7 mouse cellular contexts compared by ENCODE assay signal in the genomic region with DNA sequence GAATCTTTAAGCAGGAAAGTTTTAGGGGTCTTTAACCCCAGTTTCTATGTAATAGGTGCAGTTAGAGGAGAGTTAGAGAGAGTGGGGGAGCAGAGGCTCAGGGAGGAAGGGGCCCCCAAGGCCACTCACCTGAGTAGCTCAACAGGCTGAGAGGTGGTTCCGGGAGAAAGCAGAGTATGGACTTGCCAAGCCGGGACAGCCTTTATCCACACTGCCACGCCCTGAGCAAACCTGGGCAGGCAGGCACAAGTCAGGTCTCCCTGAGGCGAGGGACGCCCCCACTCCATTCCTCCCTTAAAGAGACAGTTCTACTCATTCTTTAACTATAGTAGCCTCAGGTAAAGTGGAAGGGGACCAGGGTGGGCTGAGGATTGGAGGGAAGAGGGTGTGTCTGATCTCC. TPM values are rescaled to one million over a fixed set of nuclear protein-coding genes. Genes with fewer than 3 reads are reported as not detected.
A peak's percentile ranks its signal among the peaks of the same experiment; 100 is the strongest.
DNase-seq lines count a peak whose midpoint lies in the region; ATAC-seq and TF ChIP-seq lines count a peak whose summit lies in the region.

A gene (minus strand): TSS at position 213 of the 400 bp plus-strand sequence.

- no peak for TF ChIP-seq EP300 in stomach, postnatal 0 days (optimal IDR thresholded peaks at IDR 0.05)

- no peak for TF ChIP-seq CTCF in lung, adult 2 months (IDR thresholded peaks at IDR 0.05; ENCODE audit: insufficient read depth, low read length)
- TF ChIP-seq CTCF in stomach, postnatal 0 days (IDR thresholded peaks at IDR 0.05; ENCODE audit: low read depth) = no peak

- H3K4me2 ChIP-seq in embryonic facial prominence, embryonic 15.5 days (replicated peaks) = peak within 1 kb of the TSS; percentile 35
- H3K4me2 ChIP-seq in stomach, postnatal 0 days (replicated peaks; ENCODE audit: low read depth) = peak within 1 kb of the TSS; percentile 59

- no peak for DNase-seq in lung, adult 2 months
- DNase-seq in lung, postnatal 25 days (ENCODE audit: low spot score) = no peak
- no peak for DNase-seq in limb, embryonic 10.5 days (ENCODE audit: low spot score)
- peak; percentile 86 for DNase-seq in stomach, postnatal 0 days (ENCODE audit: low spot score)
- DNase-seq in adipocyte (ENCODE audit: low spot score) = no peak
- DNase-seq in embryo, embryonic 10 days (ENCODE audit: low spot score) = no peak

- no peak for TF ChIP-seq POLR2A in lung, adult 2 months (IDR thresholded peaks at IDR 0.05; ENCODE audit: borderline replicate concordance, extremely low read depth, low read depth, low read length)

- peak within 1 kb of the TSS; percentile 59 for H3K27ac ChIP-seq in embryonic facial prominence, embryonic 15.5 days (replicated peaks)
- H3K27ac ChIP-seq in limb, embryonic 10.5 days = peak within 1 kb of the TSS; percentile 70
- H3K27ac ChIP-seq in stomach, postnatal 0 days (replicated peaks) = peak within 1 kb of the TSS; percentile 87

- no peaks in the 10 kb centered on the region for H3K9me3 ChIP-seq in embryonic facial prominence, embryonic 15.5 days (replicated peaks)
- no peaks in the 10 kb centered on the region for H3K9me3 ChIP-seq in limb, embryonic 10.5 days (replicated peaks)
- no peaks in the 10 kb centered on the region for H3K9me3 ChIP-seq in stomach, postnatal 0 days (ENCODE audit: control insufficient read depth, low read length)

- WGBS in lung, adult 2 months = 52% methylated on average over 5 of the region's 5 CpGs
- 24% methylated on average over 5 of the region's 5 CpGs for WGBS in embryonic facial prominence, embryonic 15.5 days
- 48% methylated on average over 5 of the region's 5 CpGs for WGBS in limb, embryonic 10.5 days
- 35% methylated on average over 5 of the region's 5 CpGs for WGBS in stomach, postnatal 0 days

- no peaks in the 10 kb centered on the region for H3K27me3 ChIP-seq in embryonic facial prominence, embryonic 15.5 days
- no peaks in the 10 kb centered on the region for H3K27me3 ChIP-seq in limb, embryonic 10.5 days (ENCODE audit: low read depth, poor library complexity, severe bottlenecking)
- no peaks in the 10 kb centered on the region for H3K27me3 ChIP-seq in stomach, postnatal 0 days (ENCODE audit: control insufficient read depth, insufficient read depth, low read length)

- H3K36me3 ChIP-seq in embryonic facial prominence, embryonic 15.5 days = no peaks in the 10 kb centered on the region
- no peaks in the 10 kb centered on the region for H3K36me3 ChIP-seq in limb, embryonic 10.5 days
- H3K36me3 ChIP-seq in stomach, postnatal 0 days (ENCODE audit: control insufficient read depth, insufficient read depth, low read length) = no peaks in the 10 kb centered on the region

- 0 out of 2 replicates have a peak, but pooled peaks have one; percentile 17 for ATAC-seq in embryonic facial prominence, embryonic 15.5 days (ENCODE audit: insufficient number of reproducible peaks, low FRiP score, low TSS enrichment, low read depth)
- peak; percentile 84 for ATAC-seq in stomach, postnatal 0 days (ENCODE audit: low FRiP score, low TSS enrichment)

- no peak within 1 kb of the TSS for H3K4me3 ChIP-seq in lung, adult 2 months (replicated peaks; ENCODE audit: extremely low read depth, low read depth, low read length)
- H3K4me3 ChIP-seq in embryonic facial prominence, embryonic 15.5 days (replicated peaks) = peak within 1 kb of the TSS; percentile 25
- H3K4me3 ChIP-seq in limb, embryonic 10.5 days = no peak within 1 kb of the TSS
- H3K4me3 ChIP-seq in stomach, postnatal 0 days (ENCODE audit: low read depth, low read length) = peak within 1 kb of the TSS; percentile 43

- H3K4me1 ChIP-seq in lung, adult 2 months (ENCODE audit: control insufficient read depth, insufficient read depth, low read length) = no peaks in the 10 kb centered on the region
- H3K4me1 ChIP-seq in embryonic facial prominence, embryonic 15.5 days = peaks cover 26% of the 10 kb centered on the region
- H3K4me1 ChIP-seq in limb, embryonic 10.5 days = peaks cover 38% of the 10 kb centered on the region
- H3K4me1 ChIP-seq in stomach, postnatal 0 days (replicated peaks; ENCODE audit: control insufficient read depth, insufficient read depth) = no peaks in the 10 kb centered on the region

- H3K9ac ChIP-seq in embryonic facial prominence, embryonic 15.5 days = no peak within 1 kb of the TSS
- peak within 1 kb of the TSS; percentile 64 for H3K9ac ChIP-seq in stomach, postnatal 0 days (ENCODE audit: low read length)

RNA-seq across cellular contexts. Expression of the gene that starts here (rescaled TPM):
- polyA plus RNA-seq in lung, adult 2 months (2012; rRNA removed) = 16.4 and 43.2 TPM in 2 replicates
- polyA plus RNA-seq in embryonic facial prominence, embryonic 15.5 days (2015; fragmentation: Nextera tagmentation; extraction: Ambion mirVana) = 108 and 127 TPM in 2 replicates
- polyA plus RNA-seq in limb, embryonic 10.5 days (2016; fragmentation: Nextera tagmentation; extraction: Ambion mirVana) = 7.6 and 10.0 TPM in 2 replicates
- 1,122 and 1,152 TPM in 2 replicates for polyA plus RNA-seq in stomach, postnatal 0 days (2015; fragmentation: Nextera tagmentation; extraction: Ambion mirVana)

Comparison
In these comparisons a context has a peak if more than half of its experiments do, and no peak if none do; other contexts are left out.
1. H3K4me3 ChIP-seq: peak in embryonic facial prominence, embryonic 15.5 days (single experiment) and stomach, postnatal 0 days (single experiment); none in lung, adult 2 months (single experiment) and limb, embryonic 10.5 days (single experiment).
2. Peak in every context shown above with its lines, with median percentiles within 50 percentile points of each other: H3K27ac ChIP-seq.